ENCODE assay signal across 13 mouse cellular contexts in genomic region chr17:85869179-85869578, GRCm38 (mm10).
DNase-seq lines count a peak whose midpoint lies in the region; ATAC-seq and TF ChIP-seq lines count a peak whose summit lies in the region.
"Had no signal": no experiment of that assay in that cellular context is flagged by ENCODE, and none has a peak within 500 bp of the region (broad histone marks: within the 10 kb centered on the region; RNA-seq: fewer than 3 reads in every experiment).

No protein-coding gene starts in this region.

- H3K4me1 ChIP-seq in heart, embryonic 12.5 days (replicated peaks) = peaks cover 20% of the 10 kb centered on the region
- peaks cover 7% of the 10 kb centered on the region for H3K4me1 ChIP-seq in forebrain, embryonic 14.5 days (ENCODE audit: control insufficient read depth, insufficient read depth, low read length)
- H3K4me1 ChIP-seq in limb, embryonic 14.5 days (ENCODE audit: control insufficient read depth, insufficient read depth, low read length) = peaks cover 36% of the 10 kb centered on the region

- no peak for TF ChIP-seq POLR2A in brain, embryonic 14.5 days (IDR thresholded peaks at IDR 0.05; ENCODE audit: borderline replicate concordance, extremely low read depth, insufficient read depth, insufficient read length, poor library complexity, severe bottlenecking)
- no peak for TF ChIP-seq POLR2A in limb, embryonic 14.5 days (IDR thresholded peaks at IDR 0.05; ENCODE audit: borderline replicate concordance, extremely low read depth, insufficient read depth, insufficient read length)

- H3K9ac ChIP-seq in heart, embryonic 12.5 days = no peak overlapping the region
- H3K9ac ChIP-seq in forebrain, embryonic 14.5 days (ENCODE audit: low read length) = no peak overlapping the region
- peak overlapping the region; percentile 2; the same call in 1 of the 2 replicates for H3K9ac ChIP-seq in limb, embryonic 14.5 days (ENCODE audit: low read depth, low read length, severe bottlenecking)

- DNase-seq in heart, postnatal 4 days = no peak
- DNase-seq in brain, embryonic 14.5 days (ENCODE audit: low read depth) = peak; percentile 49
- DNase-seq in forebrain, embryonic 14.5 days (ENCODE audit: low spot score) = peak; percentile 22
- DNase-seq in limb, embryonic 14.5 days (ENCODE audit: low spot score) = peak; percentile 62
- DNase-seq in gastrocnemius, adult 8-10 months (ENCODE audit: low spot score in 2 of 2) = no peak
- DNase-seq in adrenal gland, adult 18-20 months (ENCODE audit: low spot score in 2 of 2) = no peak
- DNase-seq: adrenal gland, postnatal 36 days; cerebellum, postnatal 14 days; gastrocnemius, postnatal 14 days had no signal

- 32% methylated on average over 5 of the region's 5 CpGs for WGBS in heart, embryonic 12.5 days
- WGBS in forebrain, embryonic 14.5 days = 29% methylated on average over 5 of the region's 5 CpGs
- WGBS in limb, embryonic 14.5 days = 11% methylated on average over 5 of the region's 5 CpGs

- no peak overlapping the region for H3K4me2 ChIP-seq in heart, embryonic 12.5 days
- H3K4me2 ChIP-seq in forebrain, embryonic 14.5 days (ENCODE audit: low read length) = no peak overlapping the region
- no peak overlapping the region for H3K4me2 ChIP-seq in limb, embryonic 14.5 days (replicated peaks; ENCODE audit: low read depth, low read length, severe bottlenecking)

- no peak overlapping the region for H3K4me3 ChIP-seq in heart, embryonic 12.5 days
- no peak overlapping the region for H3K4me3 ChIP-seq in forebrain, embryonic 14.5 days (ENCODE audit: low read depth, low read length)
- H3K4me3 ChIP-seq in limb, embryonic 14.5 days (replicated peaks; ENCODE audit: low read length) = no peak overlapping the region
- H3K4me3 ChIP-seq: megakaryocyte, embryonic 14.5 days had no signal

- no peaks in the 10 kb centered on the region for H3K36me3 ChIP-seq in heart, embryonic 12.5 days
- H3K36me3 ChIP-seq in forebrain, embryonic 14.5 days (ENCODE audit: control insufficient read depth, insufficient read depth, low read length) = no peaks in the 10 kb centered on the region
- H3K36me3 ChIP-seq in limb, embryonic 14.5 days (ENCODE audit: control insufficient read depth, insufficient read depth, low read length) = no peaks in the 10 kb centered on the region

- no peak for TF ChIP-seq CTCF in brain, embryonic 14.5 days (IDR thresholded peaks at IDR 0.05; ENCODE audit: borderline replicate concordance, extremely low read depth, insufficient read depth, insufficient read length)

- ATAC-seq in heart, embryonic 12.5 days (ENCODE audit: insufficient number of reproducible peaks, low FRiP score) = peak; percentile 19; the same call in 1 of the 2 replicates
- no peak for ATAC-seq in forebrain, embryonic 14.5 days
- ATAC-seq in limb, embryonic 14.5 days (ENCODE audit: low FRiP score, low read depth) = peak; percentile 66
- ATAC-seq in cerebellum, adult (ENCODE audit: insufficient number of reproducible peaks, low FRiP score, low TSS enrichment) = no peak
- ATAC-seq: inflammation-experienced regulatory T-cells, adult 6 months had no signal

- H3K27ac ChIP-seq in heart, embryonic 12.5 days (ENCODE audit: poor library complexity, severe bottlenecking) = peak overlapping the region; percentile 35; the same call in 1 of the 2 replicates
- H3K27ac ChIP-seq in forebrain, embryonic 14.5 days (ENCODE audit: low read depth, low read length) = no peak overlapping the region
- peak overlapping the region; percentile 69 for H3K27ac ChIP-seq in limb, embryonic 14.5 days (replicated peaks; ENCODE audit: low read depth, low read length)

- peaks cover 38% of the 10 kb centered on the region for H3K27me3 ChIP-seq in heart, embryonic 12.5 days (replicated peaks)
- H3K27me3 ChIP-seq in forebrain, embryonic 14.5 days (replicated peaks; ENCODE audit: control insufficient read depth, insufficient read depth, low read length) = 0 out of 2 replicates have a peak, but pooled peaks cover 2% of the 10 kb centered on the region
- 0 out of 2 replicates have a peak, but pooled peaks cover 7% of the 10 kb centered on the region for H3K27me3 ChIP-seq in limb, embryonic 14.5 days (ENCODE audit: control insufficient read depth, insufficient read depth, low read length)

- no peaks in the 10 kb centered on the region for H3K9me3 ChIP-seq in heart, embryonic 12.5 days (replicated peaks)
- H3K9me3 ChIP-seq in forebrain, embryonic 14.5 days (replicated peaks; ENCODE audit: control insufficient read depth, low read length) = no peaks in the 10 kb centered on the region
- no peaks in the 10 kb centered on the region for H3K9me3 ChIP-seq in limb, embryonic 14.5 days (ENCODE audit: control insufficient read depth, low read length)

Comparison
In these comparisons a context has a peak if more than half of its experiments do, and no peak if none do; other contexts are left out.
1. ATAC-seq: peak in heart, embryonic 12.5 days (single experiment) and limb, embryonic 14.5 days (single experiment); none in forebrain, embryonic 14.5 days (single experiment) and cerebellum, adult (single experiment).
2. DNase-seq: peak in brain, embryonic 14.5 days (single experiment), forebrain, embryonic 14.5 days (single experiment) and limb, embryonic 14.5 days (single experiment); none in heart, postnatal 4 days (single experiment), gastrocnemius, adult 8-10 months (0 of 2) and adrenal gland, adult 18-20 months (0 of 2).